21 mouse cellular contexts compared by ENCODE assay signal in the genomic region with DNA sequence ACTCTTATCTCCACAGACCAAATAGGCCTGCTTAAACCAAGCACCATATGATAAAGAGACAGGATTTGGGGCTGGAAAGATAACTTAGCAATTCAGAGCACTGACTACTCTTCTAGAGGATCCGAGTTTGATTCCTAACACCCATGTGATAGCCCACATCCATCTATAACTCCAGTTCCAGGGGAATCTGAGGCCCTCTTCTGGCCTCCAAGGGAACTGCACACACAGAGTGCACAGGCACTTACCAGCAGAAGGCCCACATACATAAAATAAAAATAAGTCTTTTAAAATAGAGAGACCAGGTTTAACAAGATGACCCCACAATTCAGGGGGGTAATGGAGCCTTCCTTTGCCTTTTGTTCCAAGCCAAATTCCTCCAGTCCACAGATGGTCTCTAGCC.
A peak's percentile ranks its signal among the peaks of the same experiment; 100 is the strongest.
DNase-seq lines count a peak whose midpoint lies in the region; ATAC-seq and TF ChIP-seq lines count a peak whose summit lies in the region.
"Had no signal": no experiment of that assay in that cellular context is flagged by ENCODE, and none has a peak within 500 bp of the region (broad histone marks: within the 10 kb centered on the region; RNA-seq: fewer than 3 reads in every experiment).

No protein-coding gene starts in this region.

- no peak for TF ChIP-seq RAD21 in MEL (IDR thresholded peaks at IDR 0.05; ENCODE audit: low read depth, low read length)

- DNase-seq in hindbrain, postnatal 0 days (ENCODE audit: low spot score), result no peak
- DNase-seq in lung, postnatal 0 days (ENCODE audit: low spot score), result no peak
- no peak for DNase-seq in lung, postnatal 14 days
- no peak for DNase-seq in MEL (ENCODE audit: low read depth, low spot score)
- no peak for DNase-seq in stomach, postnatal 0 days (ENCODE audit: low spot score)
- no peak for DNase-seq in hindbrain, embryonic 11.5 days (ENCODE audit: low spot score)
- DNase-seq: adrenal gland, postnatal 36 days; cerebellum, adult 9-11 months; kidney, adult 11 months; lung, adult 2 months; thymus, postnatal 14 days had no signal

- H3K27ac ChIP-seq in hindbrain, postnatal 0 days, result no peak overlapping the region
- H3K27ac ChIP-seq in hindbrain, embryonic 16.5 days (ENCODE audit: low read depth, low read length), result no peak overlapping the region
- H3K27ac ChIP-seq in lung, postnatal 0 days (ENCODE audit: low read length), result no peak overlapping the region
- H3K27ac ChIP-seq in MEL (ENCODE audit: control insufficient read depth, low read depth, low read length), result no peak overlapping the region
- H3K27ac ChIP-seq in stomach, postnatal 0 days (replicated peaks), result no peak overlapping the region
- H3K27ac ChIP-seq in hindbrain, embryonic 11.5 days (ENCODE audit: low read depth, low read length), result no peak overlapping the region
- H3K27ac ChIP-seq: embryonic facial prominence, embryonic 12.5 days; forebrain, embryonic 12.5 days; heart, embryonic 10.5 days; kidney, embryonic 15.5 days; limb, embryonic 12.5 days; liver, embryonic 12.5 days; macrophage; midbrain, embryonic 10.5 days; neural tube, embryonic 15.5 days had no signal

- no peaks in the 10 kb centered on the region for H3K4me1 ChIP-seq in hindbrain, postnatal 0 days (ENCODE audit: insufficient read depth, low read length)
- peaks cover 4% of the 10 kb centered on the region for H3K4me1 ChIP-seq in hindbrain, embryonic 16.5 days (ENCODE audit: control insufficient read depth, insufficient read depth, low read depth, low read length)
- H3K4me1 ChIP-seq in lung, postnatal 0 days (ENCODE audit: insufficient read depth, low read depth, low read length), result no peaks in the 10 kb centered on the region
- no peaks in the 10 kb centered on the region for H3K4me1 ChIP-seq in MEL (ENCODE audit: control insufficient read depth in 1 of 2, insufficient read depth in 2 of 2, low read length in 2 of 2)
- H3K4me1 ChIP-seq in stomach, postnatal 0 days (replicated peaks; ENCODE audit: control insufficient read depth, insufficient read depth), result no peaks in the 10 kb centered on the region
- no peaks in the 10 kb centered on the region for H3K4me1 ChIP-seq in hindbrain, embryonic 11.5 days (replicated peaks; ENCODE audit: control insufficient read depth, insufficient read depth, low read length)
- H3K4me1 ChIP-seq: embryonic facial prominence, embryonic 12.5 days; kidney, embryonic 15.5 days; limb, embryonic 12.5 days; liver, embryonic 12.5 days had no signal

- no peak for TF ChIP-seq EP300 in lung, postnatal 0 days (IDR thresholded peaks at IDR 0.05)
- no peak for TF ChIP-seq EP300 in MEL (IDR thresholded peaks at IDR 0.05; ENCODE audit: low read depth in 1 of 2, low read length in 2 of 2)
- TF ChIP-seq EP300 in stomach, postnatal 0 days (optimal IDR thresholded peaks at IDR 0.05), result no peak

- no peaks in the 10 kb centered on the region for H3K27me3 ChIP-seq in hindbrain, postnatal 0 days (ENCODE audit: insufficient read depth, low read length)
- no peaks in the 10 kb centered on the region for H3K27me3 ChIP-seq in hindbrain, embryonic 16.5 days (replicated peaks; ENCODE audit: control insufficient read depth, insufficient read depth, low read length)
- H3K27me3 ChIP-seq in lung, postnatal 0 days (replicated peaks; ENCODE audit: insufficient read depth, low read length), result no peaks in the 10 kb centered on the region
- H3K27me3 ChIP-seq in MEL (ENCODE audit: control insufficient read depth in 1 of 2, insufficient read depth in 2 of 2, low read length in 2 of 2), result no peaks in the 10 kb centered on the region; a peak in 1 of 4 replicates
- no peaks in the 10 kb centered on the region for H3K27me3 ChIP-seq in stomach, postnatal 0 days (ENCODE audit: control insufficient read depth, insufficient read depth, low read length)
- no peaks in the 10 kb centered on the region for H3K27me3 ChIP-seq in hindbrain, embryonic 11.5 days (ENCODE audit: control insufficient read depth, insufficient read depth, low read length)
- H3K27me3 ChIP-seq: embryonic facial prominence, embryonic 12.5 days; forebrain, embryonic 12.5 days; limb, embryonic 12.5 days; liver, embryonic 12.5 days; neural tube, embryonic 15.5 days had no signal

- no peaks in the 10 kb centered on the region for H3K79me2 ChIP-seq in MEL (ENCODE audit: control insufficient read depth, insufficient read depth, low read length, poor library complexity)

- no peaks in the 10 kb centered on the region for H3K9me3 ChIP-seq in hindbrain, postnatal 0 days (ENCODE audit: low read length)
- H3K9me3 ChIP-seq in hindbrain, embryonic 16.5 days (ENCODE audit: control insufficient read depth, low read length), result no peaks in the 10 kb centered on the region
- H3K9me3 ChIP-seq in lung, postnatal 0 days (ENCODE audit: low read length), result no peaks in the 10 kb centered on the region
- no peaks in the 10 kb centered on the region for H3K9me3 ChIP-seq in MEL (replicated peaks; ENCODE audit: insufficient read depth, low read length)
- no peaks in the 10 kb centered on the region for H3K9me3 ChIP-seq in stomach, postnatal 0 days (ENCODE audit: control insufficient read depth, low read length)
- no peaks in the 10 kb centered on the region for H3K9me3 ChIP-seq in hindbrain, embryonic 11.5 days (ENCODE audit: control insufficient read depth, low read length)
- H3K9me3 ChIP-seq: embryonic facial prominence, embryonic 12.5 days; forebrain, embryonic 12.5 days; heart, embryonic 10.5 days; kidney, embryonic 15.5 days; limb, embryonic 12.5 days; midbrain, embryonic 10.5 days; neural tube, embryonic 15.5 days had no signal

- no peak overlapping the region for H3K9ac ChIP-seq in hindbrain, postnatal 0 days (replicated peaks; ENCODE audit: low read length)
- H3K9ac ChIP-seq in hindbrain, embryonic 16.5 days (ENCODE audit: low read depth, low read length), result no peak overlapping the region
- no peak overlapping the region for H3K9ac ChIP-seq in lung, postnatal 0 days (replicated peaks; ENCODE audit: low read depth)
- H3K9ac ChIP-seq in MEL (ENCODE audit: control insufficient read depth, low read depth, low read length, poor library complexity, severe bottlenecking), result no peak overlapping the region
- no peak overlapping the region for H3K9ac ChIP-seq in stomach, postnatal 0 days (ENCODE audit: low read length)
- H3K9ac ChIP-seq in hindbrain, embryonic 11.5 days (ENCODE audit: low read depth, low read length), result no peak overlapping the region
- H3K9ac ChIP-seq: embryonic facial prominence, embryonic 12.5 days; forebrain, embryonic 12.5 days; kidney, embryonic 15.5 days; limb, embryonic 12.5 days; liver, embryonic 12.5 days; neural tube, embryonic 15.5 days had no signal

- H3K4me3 ChIP-seq in hindbrain, postnatal 0 days (ENCODE audit: low read length), result no peak overlapping the region
- H3K4me3 ChIP-seq in hindbrain, embryonic 16.5 days (ENCODE audit: low read length), result no peak overlapping the region
- H3K4me3 ChIP-seq in lung, postnatal 0 days (ENCODE audit: low read depth, low read length), result no peak overlapping the region
- no peak overlapping the region for H3K4me3 ChIP-seq in MEL (ENCODE audit: control insufficient read depth in 1 of 2, insufficient read depth in 1 of 2, low read depth in 2 of 2, low read length in 2 of 2)
- H3K4me3 ChIP-seq in stomach, postnatal 0 days (ENCODE audit: low read depth, low read length), result no peak overlapping the region
- H3K4me3 ChIP-seq in hindbrain, embryonic 11.5 days (ENCODE audit: low read depth, low read length), result no peak overlapping the region
- H3K4me3 ChIP-seq: embryonic facial prominence, embryonic 12.5 days; forebrain, embryonic 12.5 days; heart, embryonic 10.5 days; kidney, embryonic 15.5 days; limb, embryonic 12.5 days; liver, embryonic 12.5 days; midbrain, embryonic 10.5 days; neural tube, embryonic 15.5 days had no signal

- TF ChIP-seq POLR2A in MEL (IDR thresholded peaks at IDR 0.05; ENCODE audit: control insufficient read depth in 1 of 2, insufficient read depth in 1 of 2, low read depth in 1 of 2, low read length in 2 of 2, poor library complexity in 1 of 2), result no peak

- WGBS in hindbrain, postnatal 0 days, result 94% methylated on average over 1 of the region's 1 CpGs
- WGBS in hindbrain, embryonic 16.5 days, result 100% methylated on average over 1 of the region's 1 CpGs
- WGBS in lung, postnatal 0 days, result 70% methylated on average over 1 of the region's 1 CpGs
- 77% methylated on average over 1 of the region's 1 CpGs for WGBS in stomach, postnatal 0 days
- WGBS in hindbrain, embryonic 11.5 days, result 95% methylated on average over 1 of the region's 1 CpGs

- H3K36me3 ChIP-seq in hindbrain, postnatal 0 days (ENCODE audit: insufficient read depth, low read length), result no peaks in the 10 kb centered on the region
- no peaks in the 10 kb centered on the region for H3K36me3 ChIP-seq in hindbrain, embryonic 16.5 days (ENCODE audit: control insufficient read depth, insufficient read depth, low read length)
- H3K36me3 ChIP-seq in lung, postnatal 0 days (ENCODE audit: insufficient read depth, low read length), result no peaks in the 10 kb centered on the region
- no peaks in the 10 kb centered on the region for H3K36me3 ChIP-seq in MEL (ENCODE audit: control insufficient read depth in 1 of 2, insufficient read depth in 2 of 2, low read length in 2 of 2)
- no peaks in the 10 kb centered on the region for H3K36me3 ChIP-seq in stomach, postnatal 0 days (ENCODE audit: control insufficient read depth, insufficient read depth, low read length)
- H3K36me3 ChIP-seq in hindbrain, embryonic 11.5 days (ENCODE audit: control insufficient read depth, insufficient read depth, low read length), result no peaks in the 10 kb centered on the region
- H3K36me3 ChIP-seq: embryonic facial prominence, embryonic 12.5 days; forebrain, embryonic 12.5 days; heart, embryonic 10.5 days; kidney, embryonic 15.5 days; limb, embryonic 12.5 days; liver, embryonic 12.5 days; midbrain, embryonic 10.5 days; neural tube, embryonic 15.5 days had no signal

- no peak overlapping the region for H3K4me2 ChIP-seq in hindbrain, postnatal 0 days (ENCODE audit: low read depth, low read length)
- H3K4me2 ChIP-seq in hindbrain, embryonic 16.5 days (ENCODE audit: low read length), result no peak overlapping the region
- H3K4me2 ChIP-seq in lung, postnatal 0 days (replicated peaks; ENCODE audit: low read depth, low read length), result no peak overlapping the region
- no peak overlapping the region for H3K4me2 ChIP-seq in stomach, postnatal 0 days (replicated peaks; ENCODE audit: low read depth)
- H3K4me2 ChIP-seq in hindbrain, embryonic 11.5 days (replicated peaks; ENCODE audit: low read depth, low read length), result no peak overlapping the region
- H3K4me2 ChIP-seq: embryonic facial prominence, embryonic 12.5 days; forebrain, embryonic 12.5 days; kidney, embryonic 15.5 days; limb, embryonic 12.5 days; liver, embryonic 12.5 days; neural tube, embryonic 15.5 days had no signal

- ATAC-seq in hindbrain, postnatal 0 days, result no peak
- ATAC-seq in hindbrain, embryonic 16.5 days, result no peak
- ATAC-seq in lung, postnatal 0 days, result no peak
- no peak for ATAC-seq in stomach, postnatal 0 days (ENCODE audit: low FRiP score, low TSS enrichment)
- ATAC-seq in hindbrain, embryonic 11.5 days (ENCODE audit: low FRiP score), result no peak
- ATAC-seq: liver, embryonic 12.5 days had no signal

- TF ChIP-seq CTCF in hindbrain, postnatal 0 days (IDR thresholded peaks at IDR 0.05; ENCODE audit: low read depth), result peak; percentile 41
- TF ChIP-seq CTCF in lung, postnatal 0 days (IDR thresholded peaks at IDR 0.05), result 0 out of 2 replicates have a peak, but pooled peaks have one; percentile 1
- peak in 2 of 3 experiments; percentile 5 to 13; a peak in 2 of 6 replicates for TF ChIP-seq CTCF in MEL (IDR thresholded peaks at IDR 0.05 in 2 of 3, conservative IDR thresholded peaks at IDR 0.05 in 1 of 3; ENCODE audit: control insufficient read depth in 1 of 3, insufficient read depth in 1 of 3, low read depth in 2 of 3, low read length in 3 of 3, poor library complexity in 1 of 3, severe bottlenecking in 1 of 3)
- TF ChIP-seq CTCF in stomach, postnatal 0 days (IDR thresholded peaks at IDR 0.05; ENCODE audit: low read depth), result peak; percentile 16; the same call in 1 of the 2 replicates
